Mouse (Mus musculus) T-cell, adult 2 months (primary cell): ENCODE data around the gene Sfmbt1.
"Not testable (repeated sequence)": the region's sequence is repeated elsewhere in the genome, so short reads cannot be mapped to it uniquely, and the experiment has no call there.

Experiments
- DNase-seq: peaks from one replicate; pipeline ENCODE4 v3.0.0; 2022; ENCODE audit warnings: low spot score

Sfmbt1 gene

DNA sequence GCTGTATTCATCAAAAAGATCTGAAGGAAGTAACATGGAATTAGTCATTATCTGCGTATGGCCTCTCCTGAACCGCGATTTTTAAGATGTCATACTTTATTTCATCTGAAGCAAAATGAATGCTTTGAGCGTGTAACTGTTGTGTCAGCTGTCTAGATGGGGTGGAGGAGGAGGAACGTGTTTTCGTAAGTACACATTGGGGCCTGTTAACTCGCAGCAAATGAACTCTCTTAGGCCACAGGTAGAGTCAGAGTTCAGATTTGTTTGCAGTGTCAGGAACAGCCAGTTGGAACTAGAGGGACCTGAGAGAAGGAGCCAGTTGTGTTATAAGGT lies 2.3 kb downstream of the Sfmbt1 start:
- peak; percentile 57 for DNase-seq

- DNase-seq = not testable (repeated sequence)
Measured at GRCm38 (mm10) chr14:30718696-30719095, 4.0 kb downstream of the Sfmbt1 start.

DNA sequence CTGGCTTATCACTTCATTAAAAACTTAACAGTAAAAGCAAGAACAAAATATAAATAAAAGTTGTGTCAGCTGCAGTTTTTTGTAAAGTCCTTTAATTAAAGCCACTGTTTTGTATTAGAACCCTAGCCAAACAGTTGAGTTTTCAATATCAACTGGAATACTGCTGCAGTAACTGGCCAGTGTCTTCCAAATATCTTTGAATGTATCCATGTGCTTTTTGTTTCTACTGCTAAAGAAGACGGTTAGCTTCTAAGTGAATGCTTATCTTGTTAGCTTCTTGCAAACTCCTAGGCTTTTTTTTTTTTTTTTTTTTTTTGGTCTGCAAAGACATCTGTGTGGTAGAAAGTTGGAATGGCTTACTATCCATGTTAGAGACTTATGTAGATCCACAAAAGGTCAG lies 4.9 kb downstream of the Sfmbt1 start:
- DNase-seq = no peak

GRCm38 (mm10) chr14:30721850-30722249 lies 7.2 kb downstream of the Sfmbt1 start:
- no peak for DNase-seq

DNA sequence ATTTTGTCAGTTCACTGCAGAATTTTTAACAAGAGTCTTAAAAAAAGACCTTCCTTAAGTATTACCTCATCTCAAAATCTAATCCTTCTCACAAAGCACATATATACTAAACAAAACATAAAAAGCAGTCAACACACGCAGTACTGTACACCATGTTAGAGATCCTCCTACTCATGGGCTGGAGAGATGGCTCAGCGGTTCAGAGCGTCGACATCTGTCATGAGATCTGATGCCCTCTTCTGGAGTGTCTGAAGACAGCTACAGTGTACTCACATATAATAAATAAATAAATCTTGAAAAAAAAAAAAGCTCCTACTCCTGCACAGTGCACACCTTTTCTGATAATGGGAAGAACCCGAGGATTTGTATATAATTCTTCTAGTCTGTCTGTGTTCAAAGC lies 7.8 kb downstream of the Sfmbt1 start:
- no peak for DNase-seq

- DNase-seq = no peak
Measured at GRCm38 (mm10) chr14:30731896-30732295, 17.2 kb downstream of the Sfmbt1 start.

DNA sequence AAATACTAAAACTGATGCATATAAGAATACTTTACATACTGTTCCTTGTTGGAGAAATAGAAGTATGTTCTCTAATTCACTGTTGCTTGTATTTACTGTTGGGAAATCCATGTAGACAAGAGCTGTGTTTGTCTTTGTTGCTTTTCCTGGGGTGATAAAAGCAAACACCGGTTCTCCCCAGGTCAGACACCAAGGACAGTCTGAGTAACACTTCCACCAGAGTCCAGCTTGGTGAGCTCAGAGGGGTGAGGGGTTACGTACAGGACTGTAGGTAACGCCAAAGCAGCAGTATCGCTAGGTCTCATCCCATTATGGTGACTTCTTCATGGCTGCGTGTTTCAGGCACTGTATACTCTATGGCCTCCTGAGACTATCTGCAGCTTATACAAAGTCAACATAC lies 20.0 kb downstream of the Sfmbt1 start:
- DNase-seq = no peak

DNA sequence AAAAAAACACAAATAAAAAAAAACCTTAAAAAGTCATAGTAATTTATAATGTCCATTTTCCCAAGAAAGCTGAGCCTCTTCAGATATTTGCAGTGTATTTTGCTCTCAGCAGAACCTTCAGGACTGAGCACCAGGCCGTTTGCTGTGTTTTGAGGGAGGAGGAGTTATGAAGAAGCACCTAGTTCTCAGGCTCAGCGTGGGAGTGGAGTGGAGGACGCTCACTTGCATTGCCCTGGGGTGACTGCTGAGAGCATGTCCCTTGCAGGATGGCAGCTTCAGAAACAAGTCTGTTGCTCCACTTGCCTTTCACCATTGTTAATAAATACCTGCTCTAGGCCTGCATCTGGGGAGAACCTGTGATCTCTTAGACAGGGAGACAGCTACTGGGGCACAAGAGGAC lies 21.2 kb downstream of the Sfmbt1 start:
- DNase-seq = no peak

GRCm38 (mm10) chr14:30736413-30736812 lies 21.8 kb downstream of the Sfmbt1 start:
- no peak for DNase-seq

DNA sequence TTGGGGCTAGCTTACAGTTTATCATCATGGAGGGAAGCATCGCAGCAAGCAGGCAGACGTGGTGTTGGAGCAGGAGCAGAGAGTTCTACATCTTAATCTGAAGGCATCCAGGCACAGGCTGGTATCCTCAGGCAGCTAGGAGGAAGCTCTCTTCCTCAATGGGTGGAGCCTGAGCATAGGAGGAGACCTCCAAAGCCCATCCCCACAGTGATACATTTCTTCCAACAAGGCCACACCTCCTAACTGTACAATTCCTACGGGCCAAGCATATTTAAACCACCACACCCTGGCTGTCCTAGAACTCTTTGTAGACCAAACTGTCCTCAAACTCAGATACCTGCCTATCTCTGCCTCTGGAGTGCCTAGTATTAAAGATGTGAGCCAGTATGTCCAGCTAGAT lies 29.2 kb downstream of the Sfmbt1 start:
- DNase-seq = no peak

DNA sequence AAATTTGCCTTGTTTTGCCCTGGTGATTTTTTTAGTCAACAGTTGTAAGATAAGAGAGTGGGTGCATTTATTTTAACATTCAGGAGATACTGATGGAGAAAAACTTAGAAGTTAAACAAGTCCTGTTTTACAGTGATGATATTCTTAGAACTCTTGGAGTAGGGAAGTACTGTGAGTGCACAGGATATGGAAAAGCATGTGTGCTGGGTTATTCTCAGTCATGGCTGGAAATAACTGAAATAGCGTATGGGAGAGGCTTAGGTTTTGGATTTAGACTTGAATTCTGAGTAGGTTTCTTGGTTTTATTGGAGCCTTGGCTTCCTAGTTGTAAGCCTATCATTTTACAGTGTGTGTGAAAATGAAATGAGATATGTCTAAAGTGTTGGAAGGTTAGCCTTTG lies 31.5 kb downstream of the Sfmbt1 start:
- DNase-seq = no peak

- DNase-seq = no peak
Measured at GRCm38 (mm10) chr14:30757239-30757638, 42.6 kb downstream of the Sfmbt1 start.

- no peak for DNase-seq
Measured at GRCm38 (mm10) chr14:30761211-30761610, 46.6 kb downstream of the Sfmbt1 start.

- DNase-seq = no peak
Measured at GRCm38 (mm10) chr14:30762131-30762903, 47.7 kb downstream of the Sfmbt1 start.

DNA sequence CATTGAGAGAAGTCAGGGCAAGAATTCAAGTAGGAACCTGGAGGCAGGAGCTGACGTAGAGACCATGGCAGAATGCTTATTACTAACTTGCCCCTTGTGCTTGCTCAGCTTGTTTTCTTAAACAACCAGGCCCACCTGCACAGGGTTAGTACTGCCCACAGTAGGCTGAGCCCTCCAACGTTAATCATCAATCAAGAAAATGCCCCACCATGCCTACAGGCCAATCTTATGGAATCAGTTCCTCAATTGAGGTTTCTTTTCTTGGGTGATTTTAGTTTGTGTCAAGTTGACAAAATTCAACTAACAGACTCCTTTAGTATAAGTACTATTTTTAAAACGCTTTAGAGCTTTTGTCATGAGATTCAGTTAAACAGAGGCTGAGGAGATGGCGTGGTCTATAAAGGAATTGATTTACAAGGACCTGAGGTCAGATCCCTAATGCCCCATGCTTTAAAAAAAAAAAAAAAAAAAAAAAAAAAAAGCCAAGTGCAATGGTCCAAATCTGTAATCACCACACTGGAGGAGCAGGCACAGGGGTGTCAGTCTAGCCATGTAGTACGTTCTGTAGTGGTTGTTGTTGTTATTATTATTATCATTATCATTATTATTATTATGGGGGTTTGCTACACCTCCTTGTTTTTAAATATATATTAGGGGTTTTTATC lies 48.4 kb downstream of the Sfmbt1 start:
- DNase-seq = no peak

DNA sequence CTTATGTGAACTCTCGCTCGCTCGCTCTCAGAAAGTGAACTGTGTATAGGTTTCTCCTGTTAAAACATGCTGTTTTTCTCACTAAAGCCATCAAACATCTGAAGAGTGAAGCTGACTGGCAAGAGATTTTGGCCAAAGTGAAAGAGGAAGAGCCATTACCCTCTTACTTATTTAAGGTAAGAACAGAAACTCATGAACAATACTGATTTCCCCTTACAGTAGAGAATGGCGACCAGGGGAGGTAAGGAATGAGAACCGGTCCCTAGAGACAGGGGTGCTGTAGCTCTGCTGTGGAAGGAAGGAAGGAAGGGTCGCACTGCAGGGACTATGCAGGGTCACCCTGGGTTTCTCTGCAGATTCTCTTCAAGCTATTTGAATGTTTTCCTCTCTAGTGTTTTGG lies 70.0 kb downstream of the Sfmbt1 start:
- no peak for DNase-seq

- DNase-seq = no peak
Measured at GRCm38 (mm10) chr14:30789471-30789870, 74.8 kb downstream of the Sfmbt1 start.

DNA sequence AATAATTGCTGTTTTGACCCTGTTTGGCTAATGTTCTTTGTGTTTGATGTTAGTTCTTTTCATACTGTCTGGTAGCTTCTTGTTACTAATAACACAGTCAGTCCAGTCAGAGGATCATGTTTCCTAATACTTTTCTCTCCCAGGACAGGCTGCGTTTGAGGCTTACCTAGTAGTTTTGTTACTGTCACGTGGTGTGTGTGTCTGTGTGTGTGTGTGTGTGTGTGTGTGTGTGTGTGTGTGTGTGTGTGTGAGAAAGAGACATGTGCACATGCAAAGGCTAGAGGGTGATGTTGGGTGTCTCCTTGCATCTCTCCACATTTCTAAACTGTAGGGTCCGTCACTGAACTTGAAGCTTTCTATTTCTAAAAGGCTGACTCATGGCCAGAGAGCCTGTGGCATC lies 78.2 kb downstream of the Sfmbt1 start:
- no peak for DNase-seq

GRCm38 (mm10) chr14:30801756-30802155 lies 87.1 kb downstream of the Sfmbt1 start:
- no peak for DNase-seq

DNA sequence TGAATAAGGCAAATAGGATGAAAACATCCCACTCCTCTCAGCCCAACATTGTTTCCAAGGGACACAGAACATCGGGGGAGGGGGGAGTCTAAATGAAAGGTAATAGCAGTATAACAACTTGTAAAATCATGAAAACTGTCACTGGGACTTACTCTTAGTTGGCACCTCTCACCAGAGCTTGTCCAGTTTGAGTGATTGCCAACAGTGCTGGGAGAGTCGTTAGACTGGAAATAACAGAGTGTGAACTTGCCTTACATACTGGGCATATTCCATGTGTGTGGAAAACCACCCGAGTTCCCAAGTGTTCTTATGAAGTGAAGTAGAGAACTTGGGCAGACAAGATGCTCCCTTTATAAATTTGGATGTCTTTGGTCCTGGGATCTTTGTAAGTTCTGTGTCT lies 106.5 kb downstream of the Sfmbt1 start:
- DNase-seq = no peak

DNA sequence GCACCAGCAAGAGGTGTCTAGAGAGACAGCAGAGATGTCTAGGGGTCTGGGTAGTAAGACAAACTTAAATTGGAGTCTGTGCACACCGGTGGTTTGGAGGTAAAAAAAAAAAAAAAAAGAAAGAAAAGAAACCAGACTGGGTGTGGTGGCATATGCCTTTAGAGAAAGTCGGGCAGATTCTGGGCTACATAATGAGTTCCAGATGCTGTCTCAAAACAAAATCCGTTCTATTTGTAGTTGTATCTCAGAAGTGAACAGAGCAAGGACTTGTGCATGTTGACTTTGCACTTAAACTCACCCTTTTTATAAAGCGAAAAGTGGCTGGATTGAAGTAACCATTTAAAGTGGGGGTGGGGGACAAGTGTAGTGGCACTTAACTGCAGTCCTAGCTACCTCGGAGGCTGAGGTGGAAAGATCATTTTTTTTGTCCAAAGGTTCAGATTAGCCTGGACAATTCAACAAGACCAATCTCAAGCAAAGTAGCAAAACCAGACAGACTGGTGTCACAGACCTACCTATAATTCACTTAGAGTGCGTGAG lies 109.9 kb downstream of the Sfmbt1 start:
- no peak for DNase-seq

DNA sequence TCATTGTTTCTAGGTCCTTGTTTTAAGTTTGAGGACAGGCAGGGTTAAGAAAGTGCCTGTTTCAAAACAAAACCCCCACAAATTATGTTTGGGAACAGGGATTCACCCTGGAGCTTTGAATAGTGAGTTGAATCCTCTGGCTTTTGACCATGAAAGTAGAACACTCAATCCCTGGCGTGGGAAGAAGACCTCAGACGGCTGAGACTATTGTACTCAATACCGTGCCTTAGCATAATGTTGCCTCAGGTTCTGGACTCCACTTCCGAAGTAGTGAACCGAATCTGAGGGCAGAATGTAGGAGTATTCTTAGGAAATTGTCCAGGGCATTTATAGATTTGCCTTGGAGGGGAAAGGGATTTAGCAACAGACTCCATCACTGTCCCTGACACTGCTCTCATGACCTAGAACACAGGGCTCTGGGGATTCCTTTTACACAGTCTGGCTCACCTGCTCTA lies 110.4 kb downstream of the Sfmbt1 start:
- no peak for DNase-seq

- DNase-seq = peak; percentile 84
Measured at GRCm38 (mm10) chr14:30825476-30826131, 111.0 kb downstream of the Sfmbt1 start, which contains the start of gene Tmem110. Gene Tmem110 (plus strand): TSS chr14:30825590.
